Comparison of ENCODE assay signal across 8 mouse cellular contexts in genomic region chr2:113595329-113596091, GRCm38 (mm10).
A peak's percentile ranks its signal among the peaks of the same experiment; 100 is the strongest.
DNase-seq lines count a peak whose midpoint lies in the region; ATAC-seq and TF ChIP-seq lines count a peak whose summit lies in the region.

No protein-coding gene starts in this region.

- peak; percentile 68 to 70 for DNase-seq in cerebellum, postnatal 10 days
- peak; percentile 50 for DNase-seq in adipocyte (ENCODE audit: low spot score)
- DNase-seq in hindbrain, postnatal 0 days (ENCODE audit: low spot score), result peak; percentile 35
- peak; percentile 30 for DNase-seq in midbrain, postnatal 0 days (ENCODE audit: low spot score)
- no peak for DNase-seq in ovary, postnatal 10 days (ENCODE audit: low spot score)
- no peak for DNase-seq in layer of hippocampus, adult 9-11 months

- H3K4me2 ChIP-seq in forebrain, embryonic 15.5 days (replicated peaks), result no peak overlapping the region; the same call in 1 of the 2 replicates
- H3K4me2 ChIP-seq in hindbrain, postnatal 0 days (ENCODE audit: low read depth, low read length), result peak overlapping the region; percentile 32
- H3K4me2 ChIP-seq in midbrain, postnatal 0 days (ENCODE audit: low read depth, low read length, poor library complexity, severe bottlenecking), result peak overlapping the region; percentile 20

- H3K4me3 ChIP-seq in forebrain, embryonic 15.5 days, result no peak overlapping the region
- H3K4me3 ChIP-seq in hindbrain, postnatal 0 days (ENCODE audit: low read length), result no peak overlapping the region
- H3K4me3 ChIP-seq in midbrain, postnatal 0 days (ENCODE audit: low read depth, low read length), result no peak overlapping the region

- H3K9ac ChIP-seq in forebrain, embryonic 15.5 days (replicated peaks), result no peak overlapping the region
- no peak overlapping the region for H3K9ac ChIP-seq in hindbrain, postnatal 0 days (replicated peaks; ENCODE audit: low read length)
- H3K9ac ChIP-seq in midbrain, postnatal 0 days (replicated peaks; ENCODE audit: low read length, poor library complexity, severe bottlenecking), result no peak overlapping the region

- H3K36me3 ChIP-seq in forebrain, embryonic 15.5 days, result no peaks in the 10 kb centered on the region
- no peaks in the 10 kb centered on the region for H3K36me3 ChIP-seq in hindbrain, postnatal 0 days (ENCODE audit: insufficient read depth, low read length)
- H3K36me3 ChIP-seq in midbrain, postnatal 0 days (ENCODE audit: insufficient read depth, low read length), result no peaks in the 10 kb centered on the region

- H3K9me3 ChIP-seq in forebrain, embryonic 15.5 days, result no peaks in the 10 kb centered on the region
- no peaks in the 10 kb centered on the region for H3K9me3 ChIP-seq in hindbrain, postnatal 0 days (ENCODE audit: low read length)
- no peaks in the 10 kb centered on the region for H3K9me3 ChIP-seq in midbrain, postnatal 0 days (ENCODE audit: low read length)

- peaks cover 6% of the 10 kb centered on the region for H3K4me1 ChIP-seq in forebrain, embryonic 15.5 days
- H3K4me1 ChIP-seq in hindbrain, postnatal 0 days (ENCODE audit: insufficient read depth, low read length), result peaks cover 5% of the 10 kb centered on the region; the same call in 1 of the 2 replicates
- peaks cover 5% of the 10 kb centered on the region; the same call in 1 of the 2 replicates for H3K4me1 ChIP-seq in midbrain, postnatal 0 days (ENCODE audit: insufficient read depth, low read length)

- ATAC-seq in cerebellum, adult (ENCODE audit: insufficient number of reproducible peaks, low FRiP score, low TSS enrichment), result no peak
- ATAC-seq in forebrain, embryonic 15.5 days (replicated peaks), result peak; percentile 57; the same call in 1 of the 2 replicates
- ATAC-seq in hindbrain, postnatal 0 days, result peak; percentile 47; the same call in 1 of the 2 replicates
- peak; percentile 38; the same call in 1 of the 2 replicates for ATAC-seq in midbrain, postnatal 0 days (ENCODE audit: low FRiP score)

- 5% methylated on average over 10 of the region's 10 CpGs for WGBS in forebrain, embryonic 15.5 days
- 7% methylated on average over 10 of the region's 10 CpGs for WGBS in hindbrain, postnatal 0 days
- 7% methylated on average over 10 of the region's 10 CpGs for WGBS in midbrain, postnatal 0 days

- no peak overlapping the region for H3K27ac ChIP-seq in forebrain, embryonic 15.5 days (replicated peaks)
- H3K27ac ChIP-seq in hindbrain, postnatal 0 days, result no peak overlapping the region
- no peak overlapping the region for H3K27ac ChIP-seq in midbrain, postnatal 0 days (ENCODE audit: low read depth, low read length)

- H3K27me3 ChIP-seq in forebrain, embryonic 15.5 days, result no peaks in the 10 kb centered on the region
- no peaks in the 10 kb centered on the region for H3K27me3 ChIP-seq in hindbrain, postnatal 0 days (ENCODE audit: insufficient read depth, low read length)
- H3K27me3 ChIP-seq in midbrain, postnatal 0 days (ENCODE audit: insufficient read depth, low read length), result no peaks in the 10 kb centered on the region

- TF ChIP-seq CTCF in hindbrain, postnatal 0 days (IDR thresholded peaks at IDR 0.05; ENCODE audit: low read depth), result no peak
- no peak for TF ChIP-seq CTCF in midbrain, postnatal 0 days (IDR thresholded peaks at IDR 0.05)

Comparison
In these comparisons a context has a peak if more than half of its experiments do, and no peak if none do; other contexts are left out.
1. DNase-seq: peak in cerebellum, postnatal 10 days (2 of 2), adipocyte (single experiment), hindbrain, postnatal 0 days (single experiment) and midbrain, postnatal 0 days (single experiment); none in ovary, postnatal 10 days (single experiment) and layer of hippocampus, adult 9-11 months (single experiment).